Mouse (Mus musculus) v-Abl transformed pro-B cells (cell line): Measurements from ENCODE around the gene Gfi1.

Experiments used
- in situ Hi-C, 2 experiments: fragments of 400-800 bp; cut with MboI; formaldehyde crosslinking; loops; one replicate each; pipeline ENCODE4 v1.15.1; 2025; ENCODE audit not compliant: unreplicated experiment in 2 of 2

The Gfi1 gene

GRCm38 (mm10) chr5:107723541-107724511 is 2.0 kb downstream of the Gfi1 start:
- in situ Hi-C loops = no loop called here

GRCm38 (mm10) chr5:107722661-107723532 is 2.9 kb downstream of the Gfi1 start:
- in situ Hi-C loops = no loop called here

- in situ Hi-C loops = no loop called here
These were observed 4.2 kb downstream of the Gfi1 start for GRCm38 (mm10) chr5:107721638-107722011.

GRCm38 (mm10) chr5:107720991-107721637 is 4.7 kb downstream of the Gfi1 start:
- in situ Hi-C loops = no loop called here

GRCm38 (mm10) chr5:107720511-107720910 is 5.3 kb downstream of the Gfi1 start:
- in situ Hi-C loops = no loop called here

DNA sequence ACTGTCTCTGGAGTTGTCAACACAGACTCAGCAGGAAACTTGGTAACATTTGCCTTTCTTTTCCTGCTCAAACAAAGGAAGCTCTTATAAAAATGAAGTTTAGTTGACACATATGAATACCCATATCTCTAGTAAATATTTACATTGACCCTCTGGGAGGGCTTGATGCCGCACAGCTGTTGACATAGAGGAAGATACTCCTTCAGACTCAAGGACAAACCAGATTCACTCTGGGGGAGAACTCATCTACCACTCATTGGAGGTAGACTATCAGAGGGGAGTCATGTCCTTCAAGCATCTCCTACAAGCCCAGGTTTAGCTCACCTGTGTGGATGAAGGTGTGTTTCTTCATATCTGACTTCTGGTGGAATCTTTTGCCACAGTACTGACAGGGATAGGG is 6.0 kb downstream of the Gfi1 start:
- in situ Hi-C loops = no loop called here

- in situ Hi-C loops = no loop called here
These were observed 6.6 kb downstream of the Gfi1 start for GRCm38 (mm10) chr5:107719209-107719608.

DNA sequence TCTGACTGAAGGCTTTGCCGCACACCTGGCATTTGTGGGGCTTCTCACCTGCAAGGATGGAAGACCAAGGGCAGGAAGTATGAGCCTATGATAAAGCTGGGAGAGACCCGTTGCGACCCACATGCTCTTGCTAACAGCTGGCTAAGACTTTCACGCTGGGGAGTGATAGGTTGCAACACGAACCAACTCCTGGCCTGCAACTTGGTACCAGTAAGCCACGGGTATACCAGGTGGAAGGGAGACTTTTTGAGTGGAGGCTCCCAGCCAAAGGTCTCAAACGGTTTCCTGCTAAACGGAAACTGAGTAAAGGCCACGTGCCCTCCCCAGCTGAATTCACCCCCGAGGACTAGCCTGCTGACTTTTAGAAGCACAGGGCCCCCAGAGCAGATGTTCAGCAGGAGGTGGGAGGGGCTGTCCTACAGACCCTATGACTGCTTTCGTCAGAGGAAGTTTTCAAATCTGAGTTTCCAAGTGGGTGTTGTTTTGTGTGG is 7.9 kb downstream of the Gfi1 start:
- in situ Hi-C loops = no loop called here

GRCm38 (mm10) chr5:107711689-107712088 is 14.1 kb downstream of the Gfi1 start:
- in situ Hi-C loops = no loop called here

DNA sequence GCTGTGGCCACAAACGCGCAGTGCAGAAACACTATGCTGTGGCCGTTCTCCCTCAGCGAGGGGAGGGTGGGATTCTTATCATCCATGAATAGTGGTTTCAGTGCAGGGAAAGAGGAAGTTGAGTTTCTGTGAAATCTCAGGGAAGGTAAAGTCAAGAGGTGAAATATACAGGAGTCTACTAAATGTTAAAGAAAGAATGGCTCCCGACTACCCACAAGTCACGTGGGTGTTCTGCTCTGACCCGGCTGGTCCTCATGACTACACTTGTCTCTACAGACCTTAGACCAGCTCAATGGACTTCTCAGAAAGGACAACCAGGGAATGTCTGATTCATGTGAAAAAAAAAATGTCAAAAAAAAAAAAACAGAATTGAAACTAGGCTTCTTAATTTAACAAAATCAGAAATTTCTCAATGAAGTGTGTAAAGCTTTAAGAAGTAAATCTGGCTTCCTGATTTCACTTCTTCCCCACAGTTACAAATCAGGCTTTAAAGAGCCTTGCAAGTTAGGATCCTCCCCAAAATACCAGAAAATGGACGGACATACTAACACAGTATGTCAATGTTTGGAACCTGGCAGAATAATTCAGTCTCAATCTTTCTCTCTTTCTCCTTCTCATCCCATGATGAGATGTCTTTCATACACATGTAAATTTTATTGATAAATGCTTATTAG is 17.6 kb downstream of the Gfi1 start:
- in situ Hi-C loops = no loop called here

DNA sequence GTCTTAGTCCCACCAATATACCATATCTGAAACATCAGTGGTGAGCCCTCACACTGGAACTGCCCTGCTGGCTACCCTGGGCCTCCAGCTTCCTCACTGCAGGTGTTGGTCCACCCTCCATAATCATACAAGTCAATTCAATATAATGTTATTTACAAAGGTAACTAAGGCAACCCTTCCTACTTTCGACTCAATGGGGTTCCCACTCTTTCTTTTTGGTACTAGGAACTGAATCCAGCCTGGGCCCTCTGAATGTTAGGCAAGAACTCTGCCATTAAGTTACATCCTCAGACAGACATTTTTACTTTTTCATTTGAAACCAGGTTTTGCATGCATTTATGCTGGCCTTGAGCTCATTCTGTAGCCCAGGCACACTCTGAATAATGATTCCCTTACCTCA is 19.6 kb downstream of the Gfi1 start:
- in situ Hi-C loops = no loop called here

DNA sequence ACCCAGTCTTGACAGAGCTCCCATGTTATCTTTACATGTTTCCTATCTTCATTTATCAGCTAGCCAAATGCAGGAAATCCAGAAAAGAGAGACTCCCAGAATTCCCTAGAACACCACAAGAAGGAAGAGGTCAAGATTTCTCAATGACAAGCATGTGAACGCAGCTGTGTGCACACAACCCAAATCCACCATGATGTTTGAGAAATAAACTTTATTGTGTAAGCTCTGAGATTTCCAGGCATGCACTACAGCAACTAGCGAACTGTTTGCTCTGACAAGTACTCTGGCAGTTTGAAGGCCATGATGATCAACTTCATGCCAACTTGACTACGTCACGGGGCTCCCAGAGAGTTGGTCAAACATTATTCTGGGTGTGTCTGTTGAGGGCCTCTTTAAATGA is 20.1 kb downstream of the Gfi1 start:
- in situ Hi-C loops = no loop called here

DNA sequence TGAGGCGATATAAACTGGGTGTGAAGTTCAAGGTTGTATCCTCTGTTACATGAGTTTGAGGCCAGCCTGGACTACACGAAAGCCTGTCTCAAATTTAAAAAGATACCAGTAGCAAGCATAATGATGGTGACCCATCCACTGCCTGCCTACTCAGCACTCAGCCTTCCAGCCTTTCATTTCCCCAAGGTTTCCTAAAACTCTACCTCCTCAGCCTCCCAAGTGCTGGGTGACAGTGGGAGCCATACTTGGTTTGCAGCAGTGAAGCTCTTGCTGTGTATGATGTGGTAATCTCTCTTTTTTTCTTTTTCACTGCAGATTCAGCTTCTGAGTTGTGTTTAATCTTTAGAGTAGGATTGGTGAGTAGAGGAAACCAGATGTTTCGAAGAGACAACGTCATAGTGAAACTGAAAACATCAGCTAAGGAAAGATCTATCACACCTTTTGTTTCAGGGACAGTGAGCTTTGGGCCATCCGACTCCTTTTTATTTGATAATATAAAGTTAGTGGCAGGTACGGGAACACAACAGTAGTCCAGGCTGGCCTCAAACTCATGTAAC is 22.6 kb downstream of the Gfi1 start:
- in situ Hi-C loops = no loop called here

DNA sequence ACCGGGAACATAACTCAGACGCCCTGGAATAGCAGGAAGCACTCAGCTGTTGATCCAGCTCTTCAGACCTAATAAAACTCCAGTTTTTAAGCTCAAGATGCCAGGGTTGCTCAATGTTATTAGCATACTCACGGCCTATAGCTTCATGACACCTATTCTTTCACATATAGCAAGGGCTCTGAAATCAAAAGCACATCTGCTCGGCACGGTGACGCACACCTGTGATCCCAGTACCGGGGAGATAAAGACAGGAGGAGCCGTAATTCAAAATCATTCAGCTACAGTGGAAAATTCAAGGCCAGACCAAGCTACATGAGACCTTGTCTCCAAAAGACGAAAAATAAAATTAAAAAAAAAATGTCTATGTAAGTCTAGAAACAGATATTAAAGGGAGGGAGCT is 24.2 kb downstream of the Gfi1 start:
- in situ Hi-C loops = no loop called here

- in situ Hi-C loops = no loop called here
These were observed 25.0 kb downstream of the Gfi1 start for GRCm38 (mm10) chr5:107700873-107701272.

GRCm38 (mm10) chr5:107698888-107699287 is 26.9 kb downstream of the Gfi1 start:
- in situ Hi-C loops = loop anchor here in 1 of 2 experiments (25.0 kb wide), 1 partner anchor 88 kb away; no protein-coding TSS in a partner anchor

GRCm38 (mm10) chr5:107695019-107695418 is 30.8 kb downstream of the Gfi1 start:
- in situ Hi-C loops = loop anchor here in 1 of 2 experiments (25.0 kb wide), 1 partner anchor 92 kb away; no protein-coding TSS in a partner anchor

DNA sequence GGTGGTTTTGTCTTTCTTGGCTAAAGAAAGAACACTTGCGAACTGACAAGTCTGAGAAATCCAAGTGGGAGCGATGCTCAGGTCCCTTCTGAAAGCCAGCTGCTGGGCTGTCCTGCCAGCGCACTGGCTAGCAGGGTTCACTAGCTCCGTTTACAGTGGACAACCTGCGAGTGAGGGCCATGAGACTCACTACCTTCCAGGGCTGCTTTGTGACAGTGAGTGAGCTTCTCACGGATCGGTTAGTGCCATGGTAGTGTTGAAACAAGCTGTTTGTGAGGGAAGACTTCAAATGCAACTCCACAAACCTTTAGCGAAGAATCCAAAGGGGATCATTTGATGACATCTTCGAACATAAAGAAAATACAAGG is 37.4 kb downstream of the Gfi1 start:
- in situ Hi-C loops = loop anchor here (5.0 to 25.0 kb wide), 2 partner anchors 99 to 104 kb away; no protein-coding TSS in a partner anchor

- in situ Hi-C loops = loop anchor here (5.0 to 25.0 kb wide), 2 partner anchors 99 to 104 kb away; no protein-coding TSS in a partner anchor
These were observed 38.0 kb downstream of the Gfi1 start for GRCm38 (mm10) chr5:107687592-107688498.
